Mouse (Mus musculus) thymus, postnatal 36 days (tissue): ENCODE measurements at regions not wholly inside any gene's neighbourhood (a gene's known extent, or its start where the extent isn't known, plus 50 kb on each side); places are given as distances from the start of the nearest gene placed in this dataset.

Experiments
- DNase-seq, 2 experiments: peaks; one replicate each; pipeline ENCODE4 v3.0.0; 2022; ENCODE audit warnings: mixed read lengths in 2 of 2

DNA sequence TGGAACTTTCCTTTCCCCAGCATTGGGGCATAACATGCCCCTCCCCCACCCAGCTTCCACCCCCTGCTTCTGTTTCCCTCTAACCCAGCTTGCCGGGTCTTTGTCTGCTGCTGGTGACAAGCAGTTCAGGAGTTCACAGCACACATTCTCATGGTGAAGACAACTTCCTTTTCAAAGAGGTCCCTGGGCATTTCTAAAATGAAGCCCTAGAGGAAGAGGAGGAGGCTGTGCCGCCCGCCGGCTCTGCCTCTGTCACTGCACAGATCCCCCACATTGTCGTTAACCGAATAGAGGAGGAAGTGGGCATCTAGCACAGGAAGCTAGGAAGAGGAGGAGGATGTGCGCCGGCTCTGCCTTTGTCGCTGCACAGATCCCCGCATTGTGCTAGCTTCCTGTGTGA lies 201.4 kb downstream of the Enc1 start:
- peak; percentile 74 to 85 for DNase-seq

DNA sequence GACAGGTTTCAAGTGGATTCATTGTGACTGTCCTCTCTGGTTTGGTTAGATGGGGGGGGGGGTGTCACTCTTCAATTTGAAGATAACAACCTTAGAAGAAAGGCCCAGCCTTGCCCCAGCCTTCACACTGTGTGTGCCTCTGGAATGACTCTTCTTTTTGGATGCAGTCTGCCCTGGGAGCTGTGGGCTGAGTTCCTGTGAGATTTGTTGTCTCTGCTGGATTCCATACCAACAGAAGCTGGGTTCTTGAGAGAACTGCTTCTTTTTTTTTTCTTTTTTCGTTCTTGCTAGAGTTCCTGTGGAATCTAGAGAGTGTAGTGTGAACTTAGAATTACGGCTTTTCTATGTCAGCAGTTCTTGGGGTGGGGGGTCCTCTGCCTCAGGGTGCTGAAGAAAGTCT lies 200.9 kb downstream of the Enc1 start:
- no peak for DNase-seq

DNA sequence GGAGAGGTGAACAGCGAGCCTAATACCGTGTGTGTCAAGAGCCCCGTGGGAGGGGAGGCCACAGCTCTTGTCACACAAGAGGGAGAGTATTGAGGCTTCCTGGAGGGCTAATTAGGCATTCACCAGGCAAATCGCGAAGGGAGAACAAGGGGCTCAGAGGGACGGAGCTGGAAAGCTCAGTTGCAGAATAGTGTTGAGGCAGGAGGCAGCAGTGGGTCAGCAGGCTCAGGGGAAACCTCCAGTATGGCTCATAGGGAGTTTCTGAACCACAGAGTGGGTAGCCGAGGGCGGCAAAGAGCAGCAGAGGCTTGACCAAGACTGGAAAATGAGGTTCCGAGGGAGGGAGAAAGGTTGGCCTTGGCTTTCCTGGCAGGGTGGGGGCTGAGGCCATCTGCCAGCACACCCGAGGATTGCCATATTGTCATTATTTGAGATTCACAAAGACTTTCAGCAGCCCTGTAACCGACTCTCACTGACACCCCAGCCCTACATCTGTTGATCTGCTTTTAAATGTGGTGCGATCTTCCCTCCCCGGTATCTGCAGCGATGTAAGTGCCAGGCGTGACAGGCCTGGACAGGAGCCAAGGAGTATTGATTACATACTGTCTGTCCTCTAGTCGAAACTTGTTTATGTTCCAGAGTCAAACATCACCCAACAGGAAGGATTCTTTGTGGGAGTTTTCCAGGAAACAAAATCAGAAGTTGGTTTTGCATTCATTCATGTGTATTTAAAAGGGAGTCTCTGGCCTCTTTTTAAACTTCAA lies 198.5 kb downstream of the Enc1 start:
- no peak for DNase-seq

DNA sequence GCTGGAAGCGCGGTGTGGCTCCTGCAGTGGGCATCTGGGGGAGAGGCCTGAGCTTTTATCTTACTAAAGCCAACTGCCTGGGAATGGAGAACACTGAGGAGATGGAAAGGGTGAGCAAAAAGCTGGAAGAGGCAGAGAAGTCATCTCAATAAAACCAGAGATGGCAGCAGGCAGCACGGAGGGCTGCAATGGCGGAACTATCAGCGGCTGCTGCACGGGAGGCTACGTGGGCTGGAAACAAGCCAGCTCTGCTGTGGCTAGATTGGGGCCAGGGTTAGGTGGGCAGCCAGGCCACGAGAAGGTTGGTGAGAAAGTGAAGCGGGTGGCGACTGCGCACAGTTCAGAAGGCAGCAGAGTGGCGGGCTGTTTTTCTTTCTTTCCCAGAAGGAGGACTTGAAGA lies 197.8 kb downstream of the Enc1 start:
- no peak for DNase-seq

DNA sequence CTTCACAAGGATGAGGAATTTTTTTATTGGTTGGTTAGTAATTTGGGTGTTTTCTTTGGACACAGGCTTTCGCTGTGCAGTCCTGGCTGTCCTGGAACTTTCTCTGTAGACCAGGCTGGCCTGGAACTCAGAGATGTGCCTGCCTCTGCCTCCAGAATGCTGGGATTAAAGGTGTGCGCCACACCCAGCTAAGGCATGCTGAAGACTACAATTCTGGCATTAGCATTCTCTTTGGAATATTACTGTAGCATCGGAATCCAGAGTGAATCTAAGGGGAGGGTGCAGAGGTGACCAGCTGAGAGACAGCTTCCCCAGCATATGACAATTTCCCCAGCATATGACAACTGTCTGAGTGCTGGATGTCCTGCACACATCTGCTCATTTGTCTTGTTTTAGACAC lies 197.4 kb downstream of the Enc1 start:
- DNase-seq: no peak

DNA sequence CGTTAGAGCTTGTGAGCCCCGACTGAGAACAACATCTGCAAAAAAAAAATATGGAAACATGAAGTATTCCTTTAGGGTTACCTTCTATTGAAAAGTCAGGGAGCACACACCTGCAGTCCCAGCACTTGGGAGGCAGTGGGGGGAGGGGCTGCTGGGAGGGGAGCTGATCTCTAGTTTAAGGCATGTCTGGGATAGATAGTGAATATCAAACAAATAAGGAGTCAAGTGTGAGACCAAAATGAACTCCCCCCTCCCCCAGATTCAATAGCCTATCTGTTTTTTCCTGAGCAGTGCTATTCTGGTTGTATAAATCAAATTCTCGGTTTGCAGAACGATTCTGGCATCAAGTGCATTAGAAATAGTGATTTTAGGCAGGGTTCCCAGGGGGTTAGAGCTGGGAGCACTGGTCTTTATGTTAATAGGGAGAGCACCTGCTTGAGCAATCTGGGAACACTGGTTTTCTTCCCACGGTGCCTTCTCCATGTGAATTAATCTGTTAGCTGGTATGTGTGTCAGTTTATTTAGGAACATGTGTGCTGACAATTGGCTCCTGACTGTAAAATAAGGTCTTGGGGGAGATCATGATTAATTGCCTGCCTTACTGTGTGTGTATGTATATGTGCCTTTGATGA lies 195.9 kb downstream of the Enc1 start:
- no peak for DNase-seq

GRCm38 (mm10) chr13:97435865-97436718 lies 195.2 kb downstream of the Enc1 start:
- peak; percentile 68 to 74 for DNase-seq

GRCm38 (mm10) chr13:97434961-97435864 lies 194.3 kb downstream of the Enc1 start:
- no peak for DNase-seq

GRCm38 (mm10) chr13:97434167-97434566 lies 193.3 kb downstream of the Enc1 start:
- no peak for DNase-seq

GRCm38 (mm10) chr13:97432627-97433026 lies 191.7 kb downstream of the Enc1 start:
- no peak for DNase-seq

DNA sequence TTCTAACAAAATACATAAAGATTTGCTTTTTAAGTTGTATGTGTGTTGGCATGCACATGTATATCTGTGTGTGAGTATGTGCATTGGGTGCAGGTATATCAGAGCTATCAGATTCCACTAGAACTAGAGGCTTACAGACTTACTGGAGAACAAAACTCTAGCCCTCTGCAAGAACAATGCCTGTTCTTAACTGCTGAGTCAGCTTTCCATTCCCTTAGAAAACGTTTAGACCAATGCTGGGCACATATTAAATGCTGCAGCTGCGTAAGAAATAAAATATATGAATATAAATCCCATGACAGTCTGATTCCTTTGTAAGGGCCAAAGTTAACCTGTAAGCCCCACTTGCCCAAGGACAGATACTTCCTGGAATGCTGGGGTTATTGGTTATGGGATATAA lies 190.0 kb downstream of the Enc1 start:
- no peak for DNase-seq

DNA sequence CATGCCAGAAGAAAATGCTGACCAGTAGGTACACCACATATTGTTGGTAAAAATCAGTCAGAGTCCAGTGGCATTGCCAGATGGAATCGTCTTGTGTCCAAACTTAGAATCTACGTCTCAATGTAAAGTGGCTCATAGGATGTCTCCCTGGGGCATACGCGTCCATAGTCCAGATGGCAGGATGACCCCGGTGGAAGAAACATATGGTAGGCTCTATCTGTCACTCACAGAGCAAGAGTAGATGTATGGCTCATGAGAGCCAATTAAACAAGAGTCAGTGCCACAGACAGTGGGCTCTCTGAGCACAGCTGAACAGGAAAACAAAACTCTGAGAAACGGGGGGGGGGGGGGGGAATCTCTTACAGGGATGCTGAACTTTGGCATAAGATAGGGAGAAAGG lies 187.3 kb downstream of the Enc1 start:
- DNase-seq: no peak

DNA sequence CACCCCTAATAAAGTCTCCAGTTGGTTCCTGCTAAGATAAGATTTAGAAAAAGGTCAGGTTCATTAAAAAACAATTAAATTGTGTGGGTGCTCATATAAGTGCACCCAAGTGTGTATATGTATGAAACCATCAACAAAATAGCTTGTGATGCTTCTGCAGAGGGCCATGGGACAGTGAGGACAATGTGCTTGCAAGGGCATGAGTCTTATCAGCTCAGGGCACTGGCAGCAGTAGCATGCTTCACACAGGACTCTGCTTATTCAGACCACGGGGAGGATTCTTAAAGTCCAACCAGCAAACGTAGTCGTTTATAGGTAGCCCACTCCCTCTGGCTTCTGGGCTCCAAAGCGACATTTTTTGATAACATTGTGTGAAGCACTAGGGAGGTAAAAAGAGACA lies 186.6 kb downstream of the Enc1 start:
- no peak for DNase-seq

GRCm38 (mm10) chr13:97425731-97426130 lies 184.8 kb downstream of the Enc1 start:
- no peak for DNase-seq

DNA sequence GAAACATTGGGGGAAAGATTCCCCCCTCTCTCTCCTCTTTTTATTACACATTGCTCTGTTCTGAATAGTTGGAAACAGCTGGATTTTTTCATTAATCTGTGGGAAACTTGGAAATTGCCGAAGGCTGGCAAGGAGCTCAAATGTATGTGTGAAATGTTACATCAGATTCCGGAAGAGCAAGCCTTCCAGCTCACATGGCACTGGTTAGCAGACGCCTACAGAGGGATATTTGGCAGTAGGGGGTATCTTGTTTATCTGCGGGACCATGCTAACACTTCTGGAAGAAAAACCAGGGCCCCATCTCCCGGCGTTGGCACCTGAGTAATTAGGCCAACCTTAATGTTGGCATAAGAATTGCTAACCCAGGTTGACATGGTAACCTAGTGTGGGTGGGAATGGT lies 183.0 kb downstream of the Enc1 start:
- no peak for DNase-seq

DNA sequence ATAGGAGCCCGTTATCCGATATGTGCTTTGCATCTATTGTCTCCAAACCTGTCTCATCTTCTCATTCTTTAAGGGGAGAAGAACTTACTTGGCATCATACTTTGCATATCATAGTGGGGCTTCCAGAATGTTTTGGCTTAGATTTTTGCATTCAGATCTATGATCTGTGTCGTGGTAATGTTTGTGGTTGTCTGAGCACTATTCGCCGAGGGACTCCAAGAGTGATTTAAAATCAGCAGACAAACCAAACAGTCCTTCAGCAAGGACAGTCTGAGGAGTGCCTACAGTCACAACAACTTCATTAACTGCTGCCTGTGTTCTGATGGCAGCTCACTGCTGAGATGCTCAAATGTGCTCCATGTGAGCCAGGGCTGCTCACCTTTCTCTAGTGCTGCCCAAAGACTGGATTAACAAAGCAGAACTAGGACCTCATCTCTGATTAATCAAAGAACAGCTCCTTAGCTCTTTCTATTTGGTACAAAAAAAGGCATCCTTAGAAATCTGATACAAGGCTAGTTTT lies 182.5 kb downstream of the Enc1 start:
- DNase-seq: no peak

GRCm38 (mm10) chr13:97422897-97423296 lies 182.0 kb downstream of the Enc1 start:
- DNase-seq: no peak

GRCm38 (mm10) chr13:97421831-97422230 lies 180.9 kb downstream of the Enc1 start:
- DNase-seq: no peak

DNA sequence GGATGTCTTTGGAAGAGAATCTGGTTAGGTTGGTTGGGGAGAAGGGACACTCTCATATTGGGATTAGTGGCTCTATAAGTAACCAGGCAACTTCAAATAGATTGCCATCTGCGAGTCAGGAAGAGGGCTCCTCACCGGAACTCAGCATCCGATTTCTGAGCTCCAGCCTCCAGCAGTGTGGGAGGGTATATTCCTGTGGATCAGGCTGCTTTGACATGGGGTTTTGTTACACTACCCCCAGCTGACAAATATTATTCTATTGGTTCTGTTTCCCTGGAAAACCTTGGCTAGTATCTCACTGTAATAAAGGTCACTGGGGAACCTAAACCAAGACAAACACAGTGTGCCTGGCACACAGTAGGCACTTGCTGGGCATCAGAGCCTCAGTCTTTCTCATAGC lies 179.9 kb downstream of the Enc1 start:
- no peak for DNase-seq

DNA sequence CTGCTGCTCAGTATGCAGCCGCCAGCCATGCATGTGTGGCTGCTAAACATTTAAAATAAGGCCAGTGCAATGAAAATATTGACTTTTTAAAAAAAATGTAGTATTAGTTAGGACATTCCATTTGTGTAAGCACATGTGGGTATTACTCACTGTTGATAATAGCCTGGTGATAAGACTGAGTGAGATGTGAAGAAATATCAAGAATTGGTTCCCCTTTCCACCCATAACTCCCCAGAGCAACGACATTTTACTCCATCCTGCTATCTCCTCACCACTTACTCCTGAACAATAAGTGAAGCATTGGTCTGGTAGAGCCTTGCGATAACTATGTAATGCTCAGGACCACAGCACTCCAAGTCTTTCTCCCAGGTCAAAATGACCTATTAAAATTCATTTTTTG lies 178.2 kb downstream of the Enc1 start:
- no peak for DNase-seq

DNA sequence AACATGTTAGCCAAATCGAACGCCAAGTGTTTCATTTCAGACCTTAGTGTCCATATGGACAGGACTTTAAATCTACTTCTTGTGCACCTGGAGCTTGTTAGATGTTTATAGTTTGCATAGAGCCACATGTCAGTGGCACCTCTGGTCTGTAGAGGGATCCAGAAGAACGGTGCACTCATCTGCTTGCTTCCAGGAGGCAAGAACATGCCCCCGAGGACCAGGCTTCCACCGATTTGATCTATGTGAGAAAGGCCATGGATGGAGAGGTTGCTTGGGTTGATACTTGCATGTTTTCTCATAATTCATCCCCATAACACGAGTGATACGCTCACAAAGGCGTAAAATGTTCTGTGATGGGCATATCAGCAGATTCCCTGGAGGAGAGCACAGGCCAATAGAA lies 177.8 kb downstream of the Enc1 start:
- no peak for DNase-seq

- DNase-seq: no peak
These were observed 177.2 kb downstream of the Enc1 start for GRCm38 (mm10) chr13:97418081-97418480.
